Mouse (Mus musculus): ENCODE results near the gene Hipk2.

DNA sequence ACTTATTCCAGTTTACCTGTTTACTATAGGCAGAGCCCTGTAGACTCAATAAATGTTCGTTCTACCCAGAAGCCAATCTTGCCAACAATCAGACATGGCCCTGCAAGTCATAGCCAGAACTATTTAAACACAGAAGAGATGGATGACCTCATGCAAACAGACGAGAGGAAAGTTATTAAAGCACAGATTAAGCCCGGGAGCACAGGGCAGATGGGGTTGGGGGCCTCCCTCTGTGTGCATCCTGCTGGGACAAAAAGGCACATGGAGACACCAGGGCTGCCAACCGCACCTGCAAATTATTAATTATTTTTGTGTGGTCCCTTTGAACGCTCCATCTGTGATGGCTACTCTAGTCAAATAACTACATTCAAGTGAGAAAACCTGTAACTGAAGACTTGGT, 30.1 kb downstream of the Hipk2 start:
- TF ChIP-seq CTCF (IDR thresholded peaks at IDR 0.05; ENCODE audit: control insufficient read depth, insufficient read depth, low read length) (no peak), POLR2A (IDR thresholded peaks at IDR 0.05; ENCODE audit: borderline replicate concordance, control insufficient read depth, low read depth, low read length) (no peak)

All from bone marrow, adult 2 months (tissue).